Mouse (Mus musculus) E14TG2a.4 (cell line): ENCODE data around the gene Itih3.

Experiments used
- CTCF ChIP-seq: conservative IDR thresholded peaks from 2 replicates; pipeline ENCODE4 v1.5.1; 2014; ENCODE audit warnings: low read length
- NANOG ChIP-seq: IDR thresholded peaks from 2 replicates; pipeline ENCODE4 v1.6.1; 2014; ENCODE audit warnings: borderline replicate concordance, low read length, mixed read lengths
- POU5F1 ChIP-seq: IDR thresholded peaks from 2 replicates; pipeline ENCODE4 v1.6.1; 2014; ENCODE audit warnings: low read length, borderline replicate concordance

- TF ChIP-seq CTCF (no peak), POU5F1 (no peak), NANOG (no peak)
These were observed 18.7 kb upstream of the Itih3 start for GRCm38 (mm10) chr14:30942254-30942653.
